Mouse (Mus musculus) midbrain, postnatal 0 days (tissue): ENCODE measurements around the gene Sned1. TPM values are rescaled to one million over a fixed set of nuclear protein-coding genes. Genes with fewer than 3 reads are reported as not detected.

Experiments used
- ATAC-seq: fragments of 200-750 bp; cut with Nextera tagmentation; 2 replicates; pipeline ENCODE4 v1.8.0; 2017; ENCODE audit warnings: moderate number of reproducible peaks, mild to moderate bottlenecking, moderate TSS enrichment, moderate library complexity; ENCODE audit not compliant: low FRiP score
- DNase-seq: peaks from one replicate; pipeline ENCODE4 v3.0.0-alpha.2; 2015; ENCODE audit warnings: low spot score
- H3K27ac ChIP-seq: fragments of 300-500 bp; sonication (generic); 2 replicates; pipeline ENCODE4 v1.5.1; 2014; ENCODE audit warnings: low read depth, mild to moderate bottlenecking, low read length, mixed read lengths
- H3K27me3 ChIP-seq: fragments of 300-500 bp; sonication (generic); 2 replicates; pipeline ENCODE4 v1.6.1; 2014; ENCODE audit warnings: low read length, control low read depth, mixed read lengths; ENCODE audit not compliant: insufficient read depth
- H3K36me3 ChIP-seq: fragments of 300-500 bp; sonication (generic); 2 replicates; pipeline ENCODE4 v1.6.1; 2014; ENCODE audit warnings: low read length, control low read depth, mixed read lengths; ENCODE audit not compliant: insufficient read depth
- H3K4me1 ChIP-seq: fragments of 300-500 bp; sonication (generic); 2 replicates; pipeline ENCODE4 v1.6.1; 2014; ENCODE audit warnings: mild to moderate bottlenecking, control low read depth, antibody characterized with exemption, low read length, mixed read lengths; ENCODE audit not compliant: insufficient read depth
- H3K4me2 ChIP-seq: fragments of 300-500 bp; sonication (generic); 2 replicates; pipeline ENCODE4 v1.6.1; 2014; ENCODE audit warnings: low read depth, mild to moderate bottlenecking, low read length, mixed read lengths; ENCODE audit not compliant: poor library complexity, severe bottlenecking
- H3K4me3 ChIP-seq: fragments of 300-500 bp; sonication (generic); 2 replicates; pipeline ENCODE4 v1.5.1; 2014; ENCODE audit warnings: low read depth, mild to moderate bottlenecking, low read length, moderate library complexity
- H3K9ac ChIP-seq: fragments of 300-500 bp; sonication (generic); replicated peaks from 2 replicates; pipeline ENCODE4 v1.6.1; 2014; ENCODE audit warnings: mild to moderate bottlenecking, low read length, moderate library complexity, mixed read lengths; ENCODE audit not compliant: poor library complexity, severe bottlenecking
- H3K9me3 ChIP-seq: fragments of 300-500 bp; sonication (generic); 2 replicates; pipeline ENCODE4 v1.6.1; 2016; ENCODE audit warnings: low read length, control low read depth
- CTCF ChIP-seq: IDR thresholded peaks from 2 replicates; pipeline ENCODE4 v1.5.1; 2016; ENCODE audit warnings: antibody characterized with exemption, mild to moderate bottlenecking
- WGBS: fragments of 180-500 bp; shearing (Covaris S2); extraction: QIAGEN DNeasy Blood & Tissue Kit; methylation state at CpG from one replicate; pipeline ENCODE4 v1.1.7; 2014; 5-methylcytosine and 5-hydroxymethylcytosine counted together
- polyA plus RNA-seq: library from polyadenylated mRNA; unstranded; fragments of >200 nt; fragmentation: Nextera tagmentation; extraction: Ambion mirVana; gene quantifications from 2 replicates; pipeline ENCODE4 v1.2.1, GENCODE M21; 2015
- total RNA-seq: library from RNA; depleted of rRNA; stranded (reverse); fragments of >200 nt; gene quantifications from 2 replicates; pipeline ENCODE4 v1.2.3, GENCODE M21; 2014

Gene Sned1
- total and polyA plus RNA-seq, 2 experiments from 2014 or later, result 5.1 to 24.4 TPM

DNA sequence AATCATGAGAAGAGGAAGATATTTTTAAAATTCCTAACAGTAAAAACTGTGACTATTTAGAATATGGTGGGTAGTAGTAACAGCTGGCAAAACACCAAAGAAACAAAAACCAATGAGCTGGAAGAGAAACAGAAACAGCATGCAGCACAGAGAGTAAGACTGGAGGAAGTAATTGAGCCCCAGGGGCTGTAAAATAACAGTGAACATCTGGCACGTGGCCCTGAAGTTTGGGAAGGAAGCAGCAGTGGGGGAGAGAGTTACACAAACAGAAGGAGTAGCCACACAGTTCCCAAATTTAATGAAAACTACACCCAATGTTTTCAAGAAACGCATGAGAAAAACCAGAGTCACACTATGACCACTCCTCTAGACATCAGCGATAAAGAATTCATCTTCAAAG is 31.6 kb downstream of the Sned1 start:
- H3K9ac ChIP-seq, result no peak overlapping the region
- no peaks in the 10 kb centered on the region for H3K36me3 ChIP-seq
- H3K4me3 ChIP-seq, result no peak overlapping the region
- no peak for TF ChIP-seq CTCF
- DNase-seq, result peak; percentile 17
- no peaks in the 10 kb centered on the region for H3K27me3 ChIP-seq
- H3K4me2 ChIP-seq, result no peak overlapping the region
- ATAC-seq, result no peak
- H3K4me1 ChIP-seq, result no peaks in the 10 kb centered on the region
- H3K27ac ChIP-seq, result no peak overlapping the region
- 56% methylated on average over 3 of the region's 3 CpGs for WGBS
- no peaks in the 10 kb centered on the region for H3K9me3 ChIP-seq

DNA sequence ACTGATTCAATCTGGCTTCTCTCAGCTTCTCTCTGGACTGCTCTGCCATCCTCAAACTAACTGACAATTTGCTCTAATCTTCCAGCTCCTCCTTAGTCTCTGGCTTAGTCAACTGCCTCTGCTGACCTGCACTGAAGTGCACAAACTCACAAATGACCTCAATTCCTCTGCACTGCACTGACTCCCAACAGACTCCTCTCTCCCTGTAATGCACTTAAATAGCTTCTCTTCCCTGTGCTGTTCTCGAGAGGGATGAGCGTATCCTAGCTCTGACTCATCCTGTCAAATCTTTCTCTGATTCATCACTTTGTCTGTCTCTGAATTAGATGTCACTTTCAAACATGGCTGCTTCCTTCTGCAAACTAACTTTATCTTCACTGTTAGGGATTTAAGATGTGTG is 32.6 kb downstream of the Sned1 start:
- Histone ChIP-seq H3K9ac (no peak overlapping the region), H3K27ac (no peak overlapping the region), H3K4me1 (no peaks in the 10 kb centered on the region), H3K4me3 (no peak overlapping the region), H3K36me3 (no peaks in the 10 kb centered on the region), H3K27me3 (no peaks in the 10 kb centered on the region), H3K4me2 (no peak overlapping the region), H3K9me3 (no peaks in the 10 kb centered on the region)
- 88% methylated on average over 2 of the region's 2 CpGs for WGBS
- ATAC-seq (no peak), DNase-seq (no peak)
- no peak for TF ChIP-seq CTCF

- WGBS, result 75% methylated on average over 3 of the region's 3 CpGs
- Histone ChIP-seq H3K4me3 (no peak overlapping the region), H3K4me1 (no peaks in the 10 kb centered on the region), H3K27me3 (no peaks in the 10 kb centered on the region), H3K4me2 (no peak overlapping the region), H3K36me3 (no peaks in the 10 kb centered on the region), H3K9me3 (no peaks in the 10 kb centered on the region), H3K27ac (no peak overlapping the region), H3K9ac (no peak overlapping the region)
- no peak for DNase-seq
- no peak for ATAC-seq
- no peak for TF ChIP-seq CTCF
Measured at GRCm38 (mm10) chr1:93270516-93271240, 35.0 kb downstream of the Sned1 start.

DNA sequence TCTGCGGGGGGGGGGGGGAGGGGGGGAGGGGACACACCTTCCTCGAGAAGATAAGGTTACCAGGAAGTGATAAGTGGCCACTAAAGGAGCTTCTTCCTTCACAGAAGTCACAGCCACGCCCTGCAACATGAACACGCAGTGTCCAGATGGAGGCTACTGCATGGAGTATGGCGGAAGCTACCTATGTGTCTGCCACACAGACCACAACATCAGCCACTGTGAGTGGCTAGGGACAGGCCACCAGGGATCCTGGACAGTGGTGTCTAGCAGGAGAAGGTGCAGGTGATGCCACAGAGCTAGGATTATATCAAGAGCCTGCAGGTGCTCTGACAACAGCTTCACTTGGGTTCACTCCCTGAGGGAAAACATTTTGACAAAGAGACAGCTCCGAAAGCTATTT is 36.1 kb downstream of the Sned1 start:
- no peak for TF ChIP-seq CTCF
- Histone ChIP-seq H3K4me2 (no peak overlapping the region), H3K36me3 (no peaks in the 10 kb centered on the region), H3K4me1 (no peaks in the 10 kb centered on the region), H3K9me3 (no peaks in the 10 kb centered on the region), H3K4me3 (no peak overlapping the region), H3K27ac (no peak overlapping the region), H3K9ac (no peak overlapping the region), H3K27me3 (no peaks in the 10 kb centered on the region)
- WGBS, result 79% methylated on average over 5 of the region's 6 CpGs
- DNase-seq (no peak), ATAC-seq (no peak)

- TF ChIP-seq CTCF, result no peak
- Histone ChIP-seq H3K36me3 (no peaks in the 10 kb centered on the region), H3K9ac (0 out of 2 replicates have a peak overlapping the region, but pooled peaks have one; percentile 9), H3K27me3 (no peaks in the 10 kb centered on the region), H3K4me3 (no peak overlapping the region), H3K9me3 (no peaks in the 10 kb centered on the region), H3K4me1 (no peaks in the 10 kb centered on the region), H3K4me2 (peak overlapping the region; percentile 37), H3K27ac (no peak overlapping the region)
- peak; percentile 60 for ATAC-seq
- peak; percentile 4 for DNase-seq
- 2% methylated on average over 16 of the region's 16 CpGs for WGBS
Measured at GRCm38 (mm10) chr1:93272409-93272821, 36.8 kb downstream of the Sned1 start.

DNA sequence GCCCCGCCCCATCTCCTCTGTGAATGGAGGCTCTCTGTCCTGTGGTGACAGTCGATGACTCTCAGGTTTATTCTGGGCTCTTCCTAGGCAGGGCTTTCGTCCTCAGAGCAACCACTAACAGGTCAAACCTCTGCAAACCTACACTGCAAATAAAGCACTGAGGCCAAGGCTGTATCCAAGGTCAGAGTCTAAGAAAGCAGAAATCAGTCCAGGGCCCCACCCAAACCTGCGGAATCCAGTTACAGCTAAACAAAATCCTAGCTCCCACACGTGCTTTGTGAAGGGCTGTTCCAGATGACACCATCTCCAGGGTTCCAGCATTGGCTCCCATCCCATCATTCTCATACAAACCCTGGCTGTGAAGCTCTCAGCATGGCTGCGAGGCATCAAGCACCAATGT is 39.9 kb downstream of the Sned1 start:
- Histone ChIP-seq H3K36me3 (no peaks in the 10 kb centered on the region), H3K9me3 (no peaks in the 10 kb centered on the region), H3K4me1 (no peaks in the 10 kb centered on the region), H3K4me2 (no peak overlapping the region), H3K27ac (no peak overlapping the region), H3K4me3 (no peak overlapping the region), H3K27me3 (no peaks in the 10 kb centered on the region), H3K9ac (no peak overlapping the region)
- no peak for TF ChIP-seq CTCF
- no peak for ATAC-seq
- WGBS, result 79% methylated on average over 6 of the region's 6 CpGs
- no peak for DNase-seq
